Mouse (Mus musculus): ENCODE data around the gene Arhgef16. TPM values are rescaled to one million over a fixed set of nuclear protein-coding genes. Genes with fewer than 3 reads are reported as not detected.

Arhgef16 gene
- polyA plus RNA-seq, 1 experiment, result not detected

- no peak overlapping the region for H3K4me3 ChIP-seq (ENCODE audit: insufficient read depth, low read depth, low read length)
- H3K27ac ChIP-seq (ENCODE audit: insufficient read depth, low read depth, low read length), result no peak overlapping the region
- TF ChIP-seq POLR2A (IDR thresholded peaks at IDR 0.05; ENCODE audit: insufficient read depth, low read depth, low read length), result no peak
- no peak for TF ChIP-seq CTCF (IDR thresholded peaks at IDR 0.05; ENCODE audit: insufficient read depth, low read depth, low read length)
- H3K4me1 ChIP-seq (ENCODE audit: control insufficient read depth, insufficient read depth, low read length), result no peaks in the 10 kb centered on the region; the same call in 1 of the 2 replicates
- WGBS, result 69% methylated on average over 4 of the region's 4 CpGs
These were observed 39.4 kb downstream of the Arhgef16 start for GRCm38 (mm10) chr4:154262071-154262470.

- Histone ChIP-seq H3K4me1 (ENCODE audit: control insufficient read depth, insufficient read depth, low read length) (no peaks in the 10 kb centered on the region; the same call in 1 of the 2 replicates), H3K27ac (ENCODE audit: insufficient read depth, low read depth, low read length) (no peak overlapping the region), H3K4me3 (ENCODE audit: insufficient read depth, low read depth, low read length) (no peak overlapping the region)
- WGBS, result 93% methylated on average over 5 of the region's 5 CpGs
- TF ChIP-seq CTCF (IDR thresholded peaks at IDR 0.05; ENCODE audit: insufficient read depth, low read depth, low read length) (no peak), POLR2A (IDR thresholded peaks at IDR 0.05; ENCODE audit: insufficient read depth, low read depth, low read length) (no peak)
These were observed 40.7 kb downstream of the Arhgef16 start for GRCm38 (mm10) chr4:154260755-154261154.

- H3K4me1 ChIP-seq (ENCODE audit: control insufficient read depth, insufficient read depth, low read length), result peaks cover 19% of the 10 kb centered on the region
- H3K27ac ChIP-seq (ENCODE audit: insufficient read depth, low read depth, low read length), result no peak overlapping the region
- no peak overlapping the region for H3K4me3 ChIP-seq (ENCODE audit: insufficient read depth, low read depth, low read length)
- TF ChIP-seq POLR2A (IDR thresholded peaks at IDR 0.05; ENCODE audit: insufficient read depth, low read depth, low read length), result no peak
- no peak for TF ChIP-seq CTCF (IDR thresholded peaks at IDR 0.05; ENCODE audit: insufficient read depth, low read depth, low read length)
- WGBS, result 76% methylated on average over 20 of the region's 20 CpGs
These were observed 48.8 kb downstream of the Arhgef16 start for GRCm38 (mm10) chr4:154252537-154253255.

- no peak overlapping the region for H3K4me3 ChIP-seq (ENCODE audit: insufficient read depth, low read depth, low read length)
- no peak overlapping the region for H3K27ac ChIP-seq (ENCODE audit: insufficient read depth, low read depth, low read length)
- 56% methylated on average over 8 of the region's 8 CpGs for WGBS
- no peak for TF ChIP-seq CTCF (IDR thresholded peaks at IDR 0.05; ENCODE audit: insufficient read depth, low read depth, low read length)
- TF ChIP-seq POLR2A (IDR thresholded peaks at IDR 0.05; ENCODE audit: insufficient read depth, low read depth, low read length), result no peak
- peaks cover 27% of the 10 kb centered on the region for H3K4me1 ChIP-seq (ENCODE audit: control insufficient read depth, insufficient read depth, low read length)
These were observed 52.2 kb downstream of the Arhgef16 start for GRCm38 (mm10) chr4:154249316-154249715.

GRCm38 (mm10) chr4:154248092-154248805 is 53.2 kb downstream of the Arhgef16 start:
- TF ChIP-seq CTCF (IDR thresholded peaks at IDR 0.05; ENCODE audit: insufficient read depth, low read depth, low read length) (no peak), POLR2A (IDR thresholded peaks at IDR 0.05; ENCODE audit: insufficient read depth, low read depth, low read length) (no peak)
- Histone ChIP-seq H3K4me1 (ENCODE audit: control insufficient read depth, insufficient read depth, low read length) (peaks cover 27% of the 10 kb centered on the region), H3K4me3 (ENCODE audit: insufficient read depth, low read depth, low read length) (no peak overlapping the region), H3K27ac (ENCODE audit: insufficient read depth, low read depth, low read length) (no peak overlapping the region)
- 94% methylated on average over 21 of the region's 21 CpGs for WGBS

GRCm38 (mm10) chr4:154247207-154248091 is 54.0 kb downstream of the Arhgef16 start:
- WGBS, result 75% methylated on average over 22 of the region's 22 CpGs
- Histone ChIP-seq H3K4me3 (ENCODE audit: insufficient read depth, low read depth, low read length) (no peak overlapping the region), H3K4me1 (ENCODE audit: control insufficient read depth, insufficient read depth, low read length) (peaks cover 22% of the 10 kb centered on the region), H3K27ac (ENCODE audit: insufficient read depth, low read depth, low read length) (no peak overlapping the region)
- TF ChIP-seq CTCF (IDR thresholded peaks at IDR 0.05; ENCODE audit: insufficient read depth, low read depth, low read length) (no peak), POLR2A (IDR thresholded peaks at IDR 0.05; ENCODE audit: insufficient read depth, low read depth, low read length) (no peak)

GRCm38 (mm10) chr4:154246115-154247040 is 55.1 kb downstream of the Arhgef16 start:
- Histone ChIP-seq H3K27ac (ENCODE audit: insufficient read depth, low read depth, low read length) (no peak overlapping the region), H3K4me1 (ENCODE audit: control insufficient read depth, insufficient read depth, low read length) (peaks cover 17% of the 10 kb centered on the region; the same call in 1 of the 2 replicates), H3K4me3 (ENCODE audit: insufficient read depth, low read depth, low read length) (no peak overlapping the region)
- 18% methylated on average over 19 of the region's 19 CpGs for WGBS
- TF ChIP-seq POLR2A (IDR thresholded peaks at IDR 0.05; ENCODE audit: insufficient read depth, low read depth, low read length), result no peak
- TF ChIP-seq CTCF (IDR thresholded peaks at IDR 0.05; ENCODE audit: insufficient read depth, low read depth, low read length), result peak; percentile 91

- no peak overlapping the region for H3K4me3 ChIP-seq (ENCODE audit: insufficient read depth, low read depth, low read length)
- WGBS, result 56% methylated on average over 7 of the region's 7 CpGs
- TF ChIP-seq POLR2A (IDR thresholded peaks at IDR 0.05; ENCODE audit: insufficient read depth, low read depth, low read length), result no peak
- no peak for TF ChIP-seq CTCF (IDR thresholded peaks at IDR 0.05; ENCODE audit: insufficient read depth, low read depth, low read length)
- no peak overlapping the region for H3K27ac ChIP-seq (ENCODE audit: insufficient read depth, low read depth, low read length)
- H3K4me1 ChIP-seq (ENCODE audit: control insufficient read depth, insufficient read depth, low read length), result peaks cover 17% of the 10 kb centered on the region; the same call in 1 of the 2 replicates
These were observed 56.1 kb downstream of the Arhgef16 start for GRCm38 (mm10) chr4:154245342-154245741.
